Mouse (Mus musculus) midbrain, embryonic 14.5 days (tissue): ENCODE measurements around the gene Chil4. TPM values are rescaled to one million over a fixed set of nuclear protein-coding genes. Genes with fewer than 3 reads are reported as not detected.
"Not testable (repeated sequence)": the region's sequence is repeated elsewhere in the genome, so short reads cannot be mapped to it uniquely, and the experiment has no call there.

Source experiments
- ATAC-seq: fragments of 200-750 bp; cut with Nextera tagmentation; 2 replicates; pipeline ENCODE4 v1.8.0; 2017; ENCODE audit warnings: moderate number of reproducible peaks, moderate library complexity; ENCODE audit not compliant: low FRiP score, low TSS enrichment
- DNase-seq: peaks from one replicate; pipeline ENCODE4 v3.0.0-alpha.2; 2015
- H3K27ac ChIP-seq: fragments of 300-500 bp; sonication (generic); replicated peaks from 2 replicates; pipeline ENCODE4 v1.5.1; 2014; ENCODE audit warnings: mild to moderate bottlenecking, low read depth, low read length, moderate library complexity
- H3K27me3 ChIP-seq: fragments of 300-500 bp; sonication (generic); 2 replicates; pipeline ENCODE4 v1.6.1; 2014; ENCODE audit warnings: low read length, control low read depth, mixed read lengths; ENCODE audit not compliant: control insufficient read depth, insufficient read depth
- H3K36me3 ChIP-seq: fragments of 300-500 bp; sonication (generic); 2 replicates; pipeline ENCODE4 v1.6.1; 2014; ENCODE audit warnings: low read length, control low read depth; ENCODE audit not compliant: control insufficient read depth, insufficient read depth
- H3K4me1 ChIP-seq: fragments of 300-500 bp; sonication (generic); 2 replicates; pipeline ENCODE4 v1.6.1; 2014; ENCODE audit warnings: mild to moderate bottlenecking, antibody characterized with exemption, low read length, control low read depth; ENCODE audit not compliant: control insufficient read depth, insufficient read depth
- H3K4me2 ChIP-seq: fragments of 300-500 bp; sonication (generic); 2 replicates; pipeline ENCODE4 v1.6.1; 2014; ENCODE audit warnings: mild to moderate bottlenecking, low read length, moderate library complexity
- H3K4me3 ChIP-seq: fragments of 300-500 bp; sonication (generic); replicated peaks from 2 replicates; pipeline ENCODE4 v1.5.1; 2014; ENCODE audit warnings: low read depth, low read length
- H3K9ac ChIP-seq: fragments of 300-500 bp; sonication (generic); replicated peaks from 2 replicates; pipeline ENCODE4 v1.6.1; 2014; ENCODE audit warnings: mild to moderate bottlenecking, low read length, moderate library complexity
- H3K9me3 ChIP-seq: fragments of 300-500 bp; sonication (generic); 2 replicates; pipeline ENCODE4 v1.6.1; 2016; ENCODE audit warnings: low read length, control low read depth, mixed read lengths; ENCODE audit not compliant: control insufficient read depth
- WGBS: fragments of 180-500 bp; shearing (Covaris S2); extraction: QIAGEN DNeasy Blood & Tissue Kit; methylation state at CpG from one replicate; pipeline ENCODE4 v1.1.7; 2014; 5-methylcytosine and 5-hydroxymethylcytosine counted together
- polyA plus RNA-seq: library from polyadenylated mRNA; unstranded; fragments of >200 nt; fragmentation: Nextera tagmentation; extraction: Ambion mirVana; gene quantifications from 2 replicates; pipeline ENCODE4 v1.2.1, GENCODE M21; 2014

Gene Chil4
- not detected in 2 replicates for polyA plus RNA-seq

- no peaks in the 10 kb centered on the region for H3K36me3 ChIP-seq
- no peaks in the 10 kb centered on the region for H3K4me1 ChIP-seq
- H3K27me3 ChIP-seq = no peaks in the 10 kb centered on the region
- H3K4me3 ChIP-seq = no peak within 1 kb of the TSS
- H3K4me2 ChIP-seq = no peak within 1 kb of the TSS
- no peaks in the 10 kb centered on the region for H3K9me3 ChIP-seq
- 93% methylated on average over 2 of the region's 2 CpGs for WGBS
- H3K9ac ChIP-seq = no peak within 1 kb of the TSS
- H3K27ac ChIP-seq = no peak within 1 kb of the TSS
- no peak for ATAC-seq
- no peak for DNase-seq
Measured at GRCm38 (mm10) chr3:106219407-106219806, at the start of gene Chil4. Gene Chil4 (minus strand): TSS chr3:106219507.

GRCm38 (mm10) chr3:106265854-106266253 is 46.5 kb upstream of the Chil4 start:
- Histone ChIP-seq H3K4me3 (no peak overlapping the region), H3K36me3 (no peaks in the 10 kb centered on the region), H3K4me1 (no peaks in the 10 kb centered on the region), H3K9ac (no peak overlapping the region), H3K27me3 (no peaks in the 10 kb centered on the region), H3K9me3 (no peaks in the 10 kb centered on the region), H3K27ac (no peak overlapping the region), H3K4me2 (no peak overlapping the region)
- WGBS = 87% methylated on average over 2 of the region's 2 CpGs
- DNase-seq (no peak), ATAC-seq (peak; percentile 46; the same call in 1 of the 2 replicates)

- no peaks in the 10 kb centered on the region for H3K4me1 ChIP-seq
- no peaks in the 10 kb centered on the region for H3K27me3 ChIP-seq
- no peak overlapping the region for H3K4me3 ChIP-seq
- H3K36me3 ChIP-seq = no peaks in the 10 kb centered on the region
- ATAC-seq = 0 out of 2 replicates have a peak, but pooled peaks have one; percentile 57
- no peak overlapping the region for H3K9ac ChIP-seq
- DNase-seq = no peak
- no peak overlapping the region for H3K4me2 ChIP-seq
- H3K9me3 ChIP-seq = no peaks in the 10 kb centered on the region
- no peak overlapping the region for H3K27ac ChIP-seq
Measured at GRCm38 (mm10) chr3:106264854-106265253, 45.5 kb upstream of the Chil4 start.

DNA sequence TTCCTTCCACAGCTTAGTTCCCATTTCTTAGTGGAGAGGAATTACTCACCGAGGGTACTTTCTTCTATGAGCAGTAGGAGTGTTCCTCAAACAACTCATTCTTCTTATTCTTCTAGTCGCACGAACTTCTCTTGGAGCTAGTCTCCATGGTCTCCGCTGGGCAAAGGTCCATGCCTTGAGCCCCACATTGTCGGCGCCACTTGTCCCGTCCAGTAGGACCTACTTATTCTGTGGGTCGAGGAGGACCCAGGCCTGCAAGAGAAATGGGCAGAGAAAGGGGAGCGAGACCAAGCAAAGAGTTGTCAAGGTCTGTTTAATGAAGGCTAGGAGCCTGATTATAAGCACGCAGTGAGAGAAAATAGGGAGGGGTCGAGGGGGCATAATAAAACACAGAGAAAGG is 37.8 kb upstream of the Chil4 start:
- H3K9me3 ChIP-seq = peaks cover 31% of the 10 kb centered on the region
- WGBS = 92% methylated on average over 11 of the region's 11 CpGs
- not testable (repeated sequence) for H3K27ac ChIP-seq

GRCm38 (mm10) chr3:106252719-106253118 is 33.4 kb upstream of the Chil4 start:
- WGBS = 86% methylated on average over 6 of the region's 6 CpGs
- H3K4me2 ChIP-seq = no peak overlapping the region

More for the DNA sequence above, 37.8 kb upstream of the Chil4 start:
- H3K4me3 ChIP-seq, ATAC-seq, H3K4me2 ChIP-seq, DNase-seq, H3K36me3 ChIP-seq, H3K27me3 ChIP-seq, H3K9ac ChIP-seq, H3K4me1 ChIP-seq: not testable (repeated sequence)

GRCm38 (mm10) chr3:106250763-106251399 is 31.6 kb upstream of the Chil4 start:
- H3K4me3 ChIP-seq, H3K9ac ChIP-seq, H3K27me3 ChIP-seq, H3K27ac ChIP-seq, H3K4me1 ChIP-seq, H3K36me3 ChIP-seq, H3K4me2 ChIP-seq: not testable (repeated sequence)
- peak; percentile 50; the same call in 1 of the 2 replicates for ATAC-seq
- DNase-seq = peak; percentile 26
- 20% methylated on average over 5 of the region's 5 CpGs for WGBS
- H3K9me3 ChIP-seq = peaks cover 29% of the 10 kb centered on the region

More at GRCm38 (mm10) chr3:106252719-106253118, 33.4 kb upstream of the Chil4 start:
- ATAC-seq (no peak), DNase-seq (no peak)
- Histone ChIP-seq H3K9me3 (peaks cover 33% of the 10 kb centered on the region), H3K27ac (no peak overlapping the region), H3K27me3 (no peaks in the 10 kb centered on the region), H3K4me1 (no peaks in the 10 kb centered on the region), H3K36me3 (no peaks in the 10 kb centered on the region), H3K4me3 (no peak overlapping the region), H3K9ac (no peak overlapping the region)

DNA sequence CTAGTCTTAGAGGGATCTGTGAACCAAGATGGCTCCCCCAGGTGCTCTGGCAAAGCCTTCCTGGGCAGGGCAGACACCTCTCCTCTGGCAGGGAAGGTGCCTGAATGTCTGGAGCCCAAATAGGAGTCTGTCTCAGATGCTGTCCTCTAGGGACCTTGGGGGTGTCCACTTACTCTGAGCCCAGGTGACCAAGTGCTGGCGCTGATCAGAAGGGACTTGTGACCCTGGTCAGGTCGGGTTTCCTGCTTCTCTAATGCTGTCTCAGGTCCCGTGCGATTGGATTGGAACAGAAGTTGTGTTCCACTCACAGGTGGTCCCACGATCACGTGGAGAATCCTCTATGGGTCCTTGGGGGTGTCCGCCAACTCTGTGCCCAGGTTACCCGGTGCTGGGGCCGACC is 28.1 kb upstream of the Chil4 start:
- H3K4me1 ChIP-seq, H3K36me3 ChIP-seq, H3K27ac ChIP-seq, H3K27me3 ChIP-seq, DNase-seq, H3K4me2 ChIP-seq, H3K9ac ChIP-seq, H3K4me3 ChIP-seq: not testable (repeated sequence)
- peak; percentile 24; the same call in 1 of the 2 replicates for ATAC-seq
- 89% methylated on average over 9 of the region's 9 CpGs for WGBS
- peaks cover 13% of the 10 kb centered on the region for H3K9me3 ChIP-seq

GRCm38 (mm10) chr3:106240210-106240609 is 20.9 kb upstream of the Chil4 start:
- not testable (repeated sequence) for H3K4me3 ChIP-seq, H3K9me3 ChIP-seq, H3K36me3 ChIP-seq, ATAC-seq, H3K27ac ChIP-seq, H3K4me1 ChIP-seq, DNase-seq, H3K4me2 ChIP-seq, H3K9ac ChIP-seq, H3K27me3 ChIP-seq
- 91% methylated on average over 1 of the region's 1 CpGs for WGBS

DNA sequence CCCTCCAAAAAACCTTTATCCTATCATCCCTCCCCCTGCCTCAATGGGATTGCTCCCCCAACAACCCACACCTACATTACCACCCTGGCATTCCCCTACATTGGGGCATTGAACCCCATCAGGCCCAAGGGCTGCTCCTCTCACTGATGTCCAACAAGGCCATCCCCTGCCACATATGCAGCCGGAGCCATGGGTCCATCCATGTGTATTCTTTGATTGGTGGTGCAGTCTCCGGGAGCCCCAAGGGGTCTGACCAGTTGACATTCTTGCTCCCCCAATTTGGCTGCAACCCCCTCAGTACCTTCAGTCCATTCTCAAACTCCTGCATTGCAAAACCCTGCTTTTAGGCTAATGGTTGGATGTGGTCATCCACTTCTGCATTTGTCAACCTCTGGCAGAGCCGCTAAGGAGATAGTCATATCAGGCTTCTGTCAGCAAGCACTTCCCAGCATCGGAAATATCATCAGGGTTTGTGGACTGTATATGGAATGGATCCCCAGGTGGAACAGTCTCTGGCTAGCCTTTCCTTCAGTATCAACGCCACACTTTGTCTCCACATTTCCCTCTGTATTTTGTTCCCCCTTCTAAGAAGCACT is 20.0 kb upstream of the Chil4 start:
- Histone ChIP-seq H3K9ac (no peak overlapping the region), H3K36me3 (no peaks in the 10 kb centered on the region), H3K27me3 (no peaks in the 10 kb centered on the region), H3K9me3 (peaks cover 5% of the 10 kb centered on the region; the same call in 1 of the 2 replicates), H3K4me1 (no peaks in the 10 kb centered on the region), H3K4me3 (no peak overlapping the region), H3K4me2 (no peak overlapping the region), H3K27ac (no peak overlapping the region)
- ATAC-seq (0 out of 2 replicates have a peak, but pooled peaks have one; percentile 43), DNase-seq (no peak)
- 93% methylated on average over 5 of the region's 5 CpGs for WGBS
